Mouse (Mus musculus): Measurements from ENCODE around the gene Tmem51. TPM values are rescaled to one million over a fixed set of nuclear protein-coding genes. Genes with fewer than 3 reads are reported as not detected.
"Not testable (repeated sequence)": the region's sequence is repeated elsewhere in the genome, so short reads cannot be mapped to it uniquely, and the experiment has no call there.

Tmem51 gene
- total RNA-seq, 2 experiments from 2014 or later = 3.5 to 4.4 TPM

- DNase-seq (ENCODE audit: low spot score in 2 of 2) = no peak
Observed at GRCm38 (mm10) chr4:142026965-142027364, 57.1 kb downstream of the Tmem51 start.

DNA sequence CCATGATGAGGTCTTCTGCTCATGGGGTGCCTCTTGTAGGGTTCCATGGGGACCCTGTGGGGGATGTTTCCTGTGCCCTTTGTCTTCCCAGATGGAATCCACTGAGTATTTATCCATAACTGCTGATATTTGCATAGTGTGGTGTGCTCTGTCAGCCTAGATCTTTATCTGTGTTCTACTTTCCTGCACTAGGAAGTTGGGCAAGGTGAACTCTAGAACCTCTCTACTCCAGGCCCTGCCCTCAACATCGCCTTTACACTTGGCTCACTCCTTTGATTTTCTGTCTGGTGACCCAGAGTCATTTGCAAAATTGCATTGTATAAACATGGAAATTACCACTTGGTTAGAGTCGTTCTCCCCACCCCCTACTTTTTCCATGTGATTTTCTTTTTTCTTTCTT is 59.6 kb downstream of the Tmem51 start:
- DNase-seq (ENCODE audit: low spot score in 2 of 2) = no peak

DNA sequence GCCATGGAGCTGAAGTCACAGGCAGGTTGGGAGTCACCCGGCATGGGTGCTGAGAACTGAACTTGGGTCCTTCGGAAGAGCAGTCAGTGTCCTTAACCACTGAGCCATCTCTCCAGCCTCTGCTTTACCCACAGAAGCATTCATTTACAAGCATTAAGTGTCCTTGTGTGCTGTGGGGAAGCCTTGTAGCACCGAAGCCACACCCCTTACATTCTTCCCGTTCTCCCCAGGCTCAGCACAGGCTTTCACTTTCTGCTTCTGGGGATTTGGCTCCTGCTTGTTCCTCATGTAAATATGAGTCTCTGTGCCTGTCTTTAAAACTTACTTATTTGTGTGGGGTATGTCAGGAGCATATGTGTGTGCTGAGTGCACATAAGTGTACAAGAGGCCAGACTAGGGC is 60.9 kb downstream of the Tmem51 start:
- no peak for DNase-seq (ENCODE audit: low spot score in 2 of 2)

DNA sequence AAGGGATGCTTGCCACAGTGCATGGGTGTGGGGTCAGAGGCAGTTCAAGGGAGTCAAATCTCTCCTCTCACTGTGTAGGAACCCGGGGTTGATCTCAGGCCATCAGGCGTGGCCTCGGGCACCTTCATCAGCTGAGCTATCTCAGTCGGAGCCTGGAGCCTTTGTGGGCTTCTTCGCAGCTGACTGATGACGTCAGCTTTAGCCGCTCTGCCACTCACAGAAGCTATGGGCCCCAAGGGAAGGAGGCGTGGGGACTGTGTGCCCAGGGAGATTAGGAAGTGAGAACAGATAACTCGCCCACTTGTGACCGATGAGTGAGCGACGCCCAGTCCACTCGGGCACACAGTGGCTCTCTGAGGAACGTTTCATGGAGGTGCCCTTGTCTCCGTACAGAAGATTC is 66.4 kb downstream of the Tmem51 start:
- DNase-seq (ENCODE audit: low spot score in 2 of 2) = no peak

DNA sequence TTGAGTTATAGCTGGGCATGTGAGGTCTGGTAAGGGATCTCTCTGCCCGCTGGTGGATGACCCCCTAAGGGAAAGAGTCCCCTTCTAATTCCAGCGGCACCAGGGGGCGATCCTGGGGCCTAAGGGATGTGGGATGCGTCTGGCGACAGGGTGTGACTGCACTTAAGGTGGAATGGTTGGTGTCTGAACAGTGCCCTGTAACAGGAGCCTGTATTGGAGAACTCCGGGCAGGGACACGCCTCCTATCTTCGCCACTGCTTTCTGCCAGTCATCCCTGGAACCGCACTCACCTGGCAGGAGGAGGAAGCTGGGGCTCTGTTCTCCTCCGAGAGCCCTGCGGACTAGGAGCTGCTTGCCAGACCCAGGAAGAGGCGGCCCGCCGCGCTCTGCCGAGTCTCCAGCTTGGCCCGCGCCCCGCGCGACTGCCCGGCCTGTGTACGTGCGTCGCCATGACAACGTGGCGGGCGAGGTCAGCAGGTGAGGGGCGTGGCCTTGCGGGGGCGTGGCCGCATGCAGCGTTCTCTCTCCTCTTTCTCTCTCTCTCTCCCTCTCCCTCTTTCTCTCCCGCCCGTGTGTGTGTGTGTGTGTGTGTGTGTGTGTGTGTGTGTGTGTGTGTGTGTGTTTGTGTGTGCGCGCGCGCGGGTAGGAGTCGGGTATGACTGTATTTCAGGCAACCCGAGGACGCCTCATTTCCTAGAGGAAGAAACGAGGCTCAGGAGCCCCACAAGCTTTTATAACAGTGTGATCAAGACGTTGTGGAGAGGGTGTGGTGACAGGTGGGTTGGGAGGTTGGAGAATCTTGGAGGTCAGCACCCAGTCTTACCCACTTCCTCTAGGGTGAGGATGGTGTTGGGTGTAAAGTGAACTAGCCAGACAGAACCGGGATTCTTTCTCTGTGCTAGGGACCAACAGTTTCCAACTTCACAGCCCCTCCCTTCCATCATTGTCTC is 69.2 kb downstream of the Tmem51 start, which contains the start of gene Fhad1:
TSS of gene Fhad1 (minus strand) at position 424 of the 950 bp plus-strand sequence.
- peak; percentile 45 to 59 for DNase-seq (ENCODE audit: low spot score in 2 of 2)

DNA sequence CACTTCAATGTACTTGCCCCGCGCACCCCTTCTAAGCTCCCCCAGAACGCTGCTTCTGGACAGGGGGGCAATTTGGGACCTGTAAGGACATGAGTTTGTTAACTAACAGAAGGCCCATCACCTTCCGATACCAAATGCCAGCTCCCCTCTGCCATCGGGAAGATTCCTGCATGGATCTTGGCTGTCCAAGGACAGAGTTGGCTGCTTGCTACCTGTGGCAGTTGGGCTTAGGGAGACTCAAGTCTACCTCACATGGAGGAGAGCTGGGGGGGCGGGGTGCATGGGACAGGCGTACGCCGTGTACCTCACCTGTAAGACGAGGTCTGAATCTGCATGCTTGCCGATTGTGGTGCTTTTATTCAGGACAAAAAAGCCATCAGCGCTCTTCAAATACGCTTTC is 72.9 kb downstream of the Tmem51 start:
- DNase-seq (ENCODE audit: low spot score in 2 of 2) = no peak

DNA sequence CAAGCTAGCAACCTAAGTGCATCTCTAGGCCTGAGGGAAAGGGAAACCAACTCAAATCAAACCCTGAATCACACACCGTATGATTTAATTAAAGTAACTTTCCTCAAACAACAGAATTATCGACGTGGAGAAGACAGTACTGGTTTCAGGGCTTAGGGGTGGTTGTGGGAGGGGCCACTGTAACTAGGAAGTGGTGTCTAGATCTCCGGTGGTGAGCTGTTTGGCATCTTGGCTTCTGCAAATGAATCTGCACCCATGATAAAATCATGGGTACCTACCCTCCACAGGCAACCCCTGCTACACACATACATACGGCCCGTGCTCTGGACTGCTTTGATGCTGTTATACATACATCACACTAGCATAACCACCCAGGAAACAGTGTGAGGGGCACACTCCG is 73.7 kb downstream of the Tmem51 start:
- no peak for DNase-seq (ENCODE audit: low spot score in 2 of 2)

DNA sequence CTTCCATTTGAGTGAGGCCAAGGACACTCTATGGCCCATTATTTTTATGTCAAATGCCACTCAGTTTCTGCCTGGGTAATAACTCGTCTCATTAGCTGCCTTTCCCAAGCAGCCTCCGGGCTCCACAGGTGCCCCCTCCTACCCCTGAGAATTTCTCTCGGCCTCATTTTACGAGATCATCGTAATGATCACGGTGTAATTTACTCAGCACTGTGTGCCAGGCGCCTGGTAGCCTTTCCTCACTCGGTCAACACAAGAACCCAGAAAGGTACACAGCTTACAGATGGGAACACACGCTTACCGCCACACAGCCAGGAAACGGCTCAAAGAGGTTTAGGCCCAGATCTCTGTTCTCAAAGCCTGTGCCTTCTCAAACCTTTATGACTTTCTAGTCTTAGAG is 75.9 kb downstream of the Tmem51 start:
- no peak for DNase-seq (ENCODE audit: low spot score in 2 of 2)

- no peak for DNase-seq (ENCODE audit: low spot score in 2 of 2)
Observed at GRCm38 (mm10) chr4:142000581-142000980, 83.5 kb downstream of the Tmem51 start.

- DNase-seq (ENCODE audit: low spot score in 2 of 2) = no peak
Observed at GRCm38 (mm10) chr4:141999494-142000074, 84.5 kb downstream of the Tmem51 start.

DNA sequence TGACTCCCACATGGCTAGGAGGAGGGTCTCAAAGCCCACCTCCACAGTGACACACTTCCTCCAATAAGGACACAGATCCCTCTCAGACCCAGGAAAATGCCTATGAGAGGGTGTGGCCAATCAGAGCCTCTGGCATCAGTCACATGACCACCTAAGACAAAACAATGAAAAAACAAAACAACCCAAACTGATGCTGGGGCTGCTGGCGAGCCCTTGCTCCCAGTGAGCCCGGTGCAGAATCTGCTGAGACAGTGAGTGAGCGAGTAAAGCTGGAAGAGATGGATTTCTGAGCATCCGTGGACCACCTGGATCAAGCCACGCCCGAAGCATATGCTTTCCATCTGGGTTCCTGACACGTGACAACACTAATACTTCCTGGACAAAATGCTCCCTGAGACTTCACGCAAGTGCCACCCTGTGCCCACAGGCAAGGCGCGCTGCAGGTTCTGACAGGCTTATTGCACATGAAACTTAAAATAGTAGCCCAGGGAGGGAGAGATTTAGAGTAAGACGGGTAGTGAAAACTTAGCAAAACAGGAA is 85.8 kb downstream of the Tmem51 start:
- no peak for DNase-seq (ENCODE audit: low spot score in 2 of 2)

- DNase-seq (ENCODE audit: low spot score in 2 of 2) = no peak
Observed at GRCm38 (mm10) chr4:141996880-141997279, 87.2 kb downstream of the Tmem51 start.

DNA sequence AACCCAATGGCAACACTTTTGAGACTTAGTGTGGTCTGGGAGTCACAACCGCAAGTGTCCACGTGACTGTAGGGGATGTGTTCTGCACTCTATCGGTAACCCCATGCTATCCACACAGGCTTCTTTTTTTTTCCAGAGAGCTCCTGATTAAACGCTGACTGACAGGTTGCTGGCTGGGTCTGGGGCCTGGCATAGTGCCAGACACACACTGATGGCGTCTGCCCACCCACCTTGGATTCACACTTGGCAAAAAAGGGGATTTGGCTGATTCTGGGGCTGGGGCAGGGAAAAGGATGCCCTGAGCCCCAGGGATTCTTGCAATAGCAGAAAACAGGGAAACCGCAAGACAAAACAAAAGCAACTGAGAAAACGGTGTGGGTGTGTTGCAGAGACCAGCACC is 88.0 kb downstream of the Tmem51 start:
- no peak for DNase-seq (ENCODE audit: low spot score in 2 of 2)

DNA sequence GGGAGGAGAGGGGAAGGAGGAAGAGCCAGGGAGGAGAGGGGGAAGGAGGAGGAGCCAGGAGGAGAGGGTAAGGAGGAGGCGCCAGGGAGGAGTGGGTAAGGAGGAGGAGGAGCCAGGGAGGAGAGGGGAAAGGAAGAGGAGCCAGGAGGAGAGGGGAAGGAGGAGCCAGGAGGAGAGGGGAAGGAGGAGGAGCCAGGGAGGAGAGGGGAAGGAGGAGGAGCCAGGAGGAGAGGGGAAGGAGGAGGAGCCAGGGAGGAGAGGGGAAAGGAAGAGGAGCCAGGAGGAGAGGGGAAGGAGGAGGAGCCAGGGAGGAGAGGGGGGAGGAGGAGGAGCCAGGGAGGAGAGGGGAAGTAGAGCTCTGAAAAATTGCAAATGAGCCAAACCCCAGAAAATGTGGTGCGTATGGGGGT is 90.0 kb downstream of the Tmem51 start:
- DNase-seq (ENCODE audit: low spot score in 2 of 2) = not testable (repeated sequence)

DNA sequence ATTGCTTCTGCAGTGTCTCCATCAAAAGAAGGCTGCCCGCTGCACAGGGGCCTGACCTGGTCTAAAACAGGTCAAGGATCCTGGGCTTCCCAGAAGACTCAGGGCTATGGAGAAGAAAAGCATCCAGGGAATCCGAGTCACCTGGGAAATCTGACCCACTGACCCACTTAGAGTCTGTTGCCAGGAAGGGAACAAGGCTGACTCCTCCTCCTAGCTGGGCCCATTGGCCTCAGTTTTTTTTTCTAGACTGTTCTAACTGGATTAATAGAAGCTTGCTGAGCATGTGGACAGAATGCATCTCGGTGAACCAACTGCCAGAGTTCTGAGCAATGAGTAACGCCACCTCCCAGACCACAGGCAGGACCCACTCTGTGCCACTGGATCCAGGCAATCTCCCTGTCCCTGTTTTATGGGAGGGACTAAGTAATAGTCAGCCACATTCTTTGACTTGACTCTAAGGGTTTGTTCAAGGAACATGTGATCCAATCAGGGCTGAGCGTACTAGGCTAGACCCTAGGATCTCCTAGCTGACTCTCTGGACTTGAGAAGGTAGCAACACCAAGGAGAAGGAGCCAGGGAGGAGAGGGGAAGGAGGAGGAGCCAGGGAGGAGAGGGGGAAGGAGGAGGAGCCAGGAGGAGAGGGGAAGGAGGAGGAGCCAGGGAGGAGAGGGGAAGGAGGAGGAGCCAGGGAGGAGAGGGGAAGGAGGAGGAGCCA is 90.6 kb downstream of the Tmem51 start:
- no peak for DNase-seq (ENCODE audit: low spot score in 2 of 2)

DNA sequence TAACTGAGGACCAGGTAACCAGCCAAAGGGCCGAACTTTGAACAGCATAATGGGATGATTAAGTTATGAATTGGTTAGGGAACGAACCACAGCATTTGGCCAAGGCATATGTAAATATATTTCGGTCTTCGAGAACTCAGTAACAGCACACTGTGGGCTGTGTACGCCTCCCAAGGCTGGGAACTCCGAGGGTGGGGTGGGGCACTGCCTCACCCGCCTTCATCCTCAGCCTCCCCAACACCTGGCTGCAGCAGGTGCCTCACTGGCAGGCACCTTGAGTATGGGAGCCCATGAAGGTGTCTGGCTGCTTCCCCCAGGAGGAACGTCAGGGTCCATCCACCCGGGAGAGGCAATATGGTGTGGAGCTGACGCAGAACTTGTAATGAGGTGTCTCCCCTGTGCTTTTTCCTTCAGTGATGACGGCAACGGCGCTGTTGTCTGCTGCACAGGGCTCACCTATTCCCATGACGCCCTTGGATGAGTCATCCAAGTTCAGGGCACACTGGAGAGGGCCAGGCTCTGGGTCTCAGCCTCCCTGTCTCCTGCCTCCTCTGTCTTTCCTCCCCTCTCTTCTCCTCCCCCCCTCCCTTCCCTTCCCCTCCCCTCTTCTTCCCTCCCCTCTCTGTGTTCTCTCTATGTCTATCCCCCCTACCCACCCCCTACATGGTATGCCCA is 91.4 kb downstream of the Tmem51 start:
- DNase-seq (ENCODE audit: low spot score in 2 of 2) = no peak

DNA sequence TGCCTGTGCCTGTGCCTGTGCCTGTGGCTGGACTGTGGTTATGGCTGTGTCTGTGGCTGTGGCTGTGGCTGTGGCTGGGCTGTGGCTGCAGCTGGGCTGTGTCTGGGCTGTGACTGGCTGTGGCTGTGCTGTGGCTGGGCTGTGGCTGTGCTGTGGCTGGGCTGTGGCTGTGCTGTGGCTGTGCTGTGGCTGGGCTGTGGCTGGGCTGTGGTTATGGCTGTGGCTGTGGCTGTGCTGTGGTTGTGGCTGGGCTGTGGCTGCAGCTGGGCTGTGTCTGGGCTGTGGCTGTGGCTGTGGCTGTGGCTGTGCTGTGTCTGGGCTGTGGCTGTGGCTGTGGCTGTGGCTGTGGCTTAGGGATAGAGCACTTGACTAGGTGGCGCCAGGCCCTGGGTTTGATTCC is 95.9 kb downstream of the Tmem51 start:
- no peak for DNase-seq (ENCODE audit: low spot score in 2 of 2)

GRCm38 (mm10) chr4:141983689-141984088 is 100.4 kb downstream of the Tmem51 start:
- DNase-seq (ENCODE audit: low spot score in 2 of 2) = no peak

DNA sequence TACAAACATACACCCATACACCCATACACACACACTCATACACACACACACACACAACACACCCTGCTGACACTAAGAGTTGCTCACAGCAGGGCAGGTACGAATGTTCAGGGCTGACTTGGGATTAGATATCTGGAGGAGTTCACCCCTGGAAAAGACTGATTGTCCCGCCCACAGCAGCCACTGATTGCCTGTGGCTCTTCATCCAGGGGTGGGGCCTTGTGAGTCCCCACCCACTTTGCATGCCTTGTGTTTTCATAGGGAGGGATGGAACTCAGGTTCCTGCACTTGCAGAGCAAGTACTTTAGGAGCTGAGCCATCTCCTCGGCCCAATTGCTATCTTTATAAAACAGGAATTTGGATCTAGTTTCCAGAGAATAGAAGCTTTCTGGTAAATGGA is 102.6 kb downstream of the Tmem51 start:
- DNase-seq (ENCODE audit: low spot score in 2 of 2) = no peak
